In the genomic region with DNA sequence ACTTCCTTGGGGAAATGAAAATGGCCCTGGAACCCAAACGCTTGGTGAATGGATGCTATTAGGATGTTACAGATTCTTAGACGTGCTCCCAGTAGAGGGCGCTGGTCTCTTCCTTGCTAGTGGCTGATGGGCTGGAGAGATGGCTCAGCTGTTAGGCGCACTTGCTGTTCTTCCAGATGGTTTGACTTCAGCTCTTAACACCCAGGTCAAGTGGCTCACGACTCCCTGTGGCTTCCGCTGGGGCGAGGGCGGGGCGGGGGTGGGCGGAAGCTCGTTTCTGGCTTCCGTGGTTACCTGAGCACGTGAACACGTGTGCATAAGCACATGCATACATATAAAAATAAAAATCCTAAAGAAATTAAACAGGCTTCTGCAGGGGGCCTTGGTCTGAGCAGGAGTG, we compare ENCODE assay signal across 8 mouse cellular contexts. TPM values are rescaled to one million over a fixed set of nuclear protein-coding genes. Genes with fewer than 3 reads are reported as not detected.
A peak's percentile ranks its signal among the peaks of the same experiment; 100 is the strongest.
DNase-seq lines count a peak whose midpoint lies in the region; ATAC-seq and TF ChIP-seq lines count a peak whose summit lies in the region.

No protein-coding gene starts in this region.

- H3K27ac ChIP-seq in MEL (ENCODE audit: control insufficient read depth, low read depth, low read length), result no peak overlapping the region
- no peak overlapping the region for H3K27ac ChIP-seq in hindbrain, embryonic 10.5 days

- no peaks in the 10 kb centered on the region for H3K79me2 ChIP-seq in MEL (ENCODE audit: control insufficient read depth, insufficient read depth, low read length, poor library complexity)

- 31% methylated on average over 14 of the region's 14 CpGs for WGBS in hindbrain, embryonic 10.5 days

- peak; percentile 75 to 78 (median 77) for TF ChIP-seq CTCF in MEL (IDR thresholded peaks at IDR 0.05 in 2 of 3, conservative IDR thresholded peaks at IDR 0.05 in 1 of 3; ENCODE audit: control insufficient read depth in 1 of 3, insufficient read depth in 1 of 3, low read depth in 2 of 3, low read length in 3 of 3, poor library complexity in 1 of 3, severe bottlenecking in 1 of 3)

- H3K9me3 ChIP-seq in MEL (replicated peaks; ENCODE audit: insufficient read depth, low read length), result no peaks in the 10 kb centered on the region
- H3K9me3 ChIP-seq in hindbrain, embryonic 10.5 days, result no peaks in the 10 kb centered on the region

- H3K27me3 ChIP-seq in MEL (ENCODE audit: control insufficient read depth in 1 of 2, insufficient read depth in 2 of 2, low read length in 2 of 2), result no peaks in the 10 kb centered on the region
- H3K27me3 ChIP-seq in hindbrain, embryonic 10.5 days (ENCODE audit: insufficient read depth, poor library complexity, severe bottlenecking), result no peaks in the 10 kb centered on the region

- peak; percentile 28 for TF ChIP-seq RAD21 in MEL (IDR thresholded peaks at IDR 0.05; ENCODE audit: low read depth, low read length)

- H3K36me3 ChIP-seq in MEL (ENCODE audit: control insufficient read depth in 1 of 2, insufficient read depth in 2 of 2, low read length in 2 of 2), result no peaks in the 10 kb centered on the region
- H3K36me3 ChIP-seq in hindbrain, embryonic 10.5 days, result no peaks in the 10 kb centered on the region

- peak; percentile 80 for DNase-seq in MEL (ENCODE audit: low read depth, low spot score)
- peak; percentile 62 to 64 for DNase-seq in cerebellum, adult 18-20 months
- DNase-seq in frontal cortex, postnatal 10 days (ENCODE audit: low spot score in 2 of 2), result peak; percentile 45 to 61
- peak; percentile 60 for DNase-seq in hindbrain, embryonic 10.5 days (ENCODE audit: low spot score)
- DNase-seq in layer of hippocampus, postnatal 25 days (ENCODE audit: extremely low spot score in 1 of 2, low spot score in 1 of 2), result peak; percentile 43 to 82
- DNase-seq in lung, postnatal 36 days, result peak; percentile 93
- peak; percentile 85 for DNase-seq in right cerebral cortex, postnatal 14 days

- no peak for ATAC-seq in erythroid progenitor cell, adult 5-6 weeks (replicated peaks; ENCODE audit: low FRiP score, poor library complexity, severe bottlenecking)

- TF ChIP-seq EP300 in MEL (IDR thresholded peaks at IDR 0.05; ENCODE audit: low read depth in 1 of 2, low read length in 2 of 2), result no peak

- TF ChIP-seq POLR2A in MEL (IDR thresholded peaks at IDR 0.05; ENCODE audit: control insufficient read depth in 1 of 2, insufficient read depth in 1 of 2, low read depth in 1 of 2, low read length in 2 of 2, poor library complexity in 1 of 2), result no peak

- no peak overlapping the region for H3K4me3 ChIP-seq in MEL (ENCODE audit: control insufficient read depth in 1 of 2, insufficient read depth in 1 of 2, low read depth in 2 of 2, low read length in 2 of 2)
- no peak overlapping the region for H3K4me3 ChIP-seq in hindbrain, embryonic 10.5 days

- peak overlapping the region; percentile 14; the same call in 1 of the 2 replicates for H3K9ac ChIP-seq in MEL (ENCODE audit: control insufficient read depth, low read depth, low read length, poor library complexity, severe bottlenecking)

- no peaks in the 10 kb centered on the region; a peak in 1 of 4 replicates for H3K4me1 ChIP-seq in MEL (ENCODE audit: control insufficient read depth in 1 of 2, insufficient read depth in 2 of 2, low read length in 2 of 2)
- H3K4me1 ChIP-seq in hindbrain, embryonic 10.5 days (replicated peaks), result peaks cover 4% of the 10 kb centered on the region; the same call in 1 of the 2 replicates

TF ChIP-seq in MEL, 35 proteins besides CTCF, POLR2A, EP300 and RAD21 (continues in another document):
- TF ChIP-seq MEF2A (IDR thresholded peaks at IDR 0.05; ENCODE audit: extremely low read depth, insufficient replicate concordance, low read depth, low read length, poor library complexity, severe bottlenecking) (no peak), BHLHE40 (IDR thresholded peaks at IDR 0.05; ENCODE audit: borderline replicate concordance, low read depth, low read length) (no peak), RCOR1 (IDR thresholded peaks at IDR 0.05; ENCODE audit: low read depth, low read length) (no peak), ZKSCAN1 (IDR thresholded peaks at IDR 0.05; ENCODE audit: low read depth, low read length) (no peak), ZNF384 (IDR thresholded peaks at IDR 0.05; ENCODE audit: low read depth, low read length) (no peak), ETS1 (IDR thresholded peaks at IDR 0.05; ENCODE audit: low read depth, low read length) (peak; percentile 39; the same call in 1 of the 2 replicates), SMC3 (IDR thresholded peaks at IDR 0.05; ENCODE audit: low read depth, low read length) (peak; percentile 46), TBP (IDR thresholded peaks at IDR 0.05; ENCODE audit: low read depth, low read length) (no peak), USF1 (IDR thresholded peaks at IDR 0.05; ENCODE audit: low read depth, low read length) (peak; percentile 14; the same call in 1 of the 2 replicates), MYC (IDR thresholded peaks at IDR 0.05; ENCODE audit: low read depth, low read length) (peak; percentile 25; the same call in 1 of the 2 replicates), CHD2 (IDR thresholded peaks at IDR 0.05; ENCODE audit: low read length) (no peak), NELFE (IDR thresholded peaks at IDR 0.05; ENCODE audit: low read depth, low read length) (no peak), TAL1 (IDR thresholded peaks at IDR 0.05; ENCODE audit: low read length) (no peak), ELF1 (IDR thresholded peaks at IDR 0.05; ENCODE audit: low read depth, low read length) (no peak), TCF12 (IDR thresholded peaks at IDR 0.05; ENCODE audit: low read depth, low read length) (no peak), MAZ (IDR thresholded peaks at IDR 0.05; ENCODE audit: low read depth, low read length) (no peak), GATA1 (IDR thresholded peaks at IDR 0.05; ENCODE audit: low read depth, low read length) (no peak), CHD1 (IDR thresholded peaks at IDR 0.05; ENCODE audit: low read depth, low read length) (no peak), HCFC1 (IDR thresholded peaks at IDR 0.05; ENCODE audit: low read depth, low read length) (no peak), KAT2A (conservative IDR thresholded peaks at IDR 0.05; ENCODE audit: low read depth, low read length) (no peak), MAX (IDR thresholded peaks at IDR 0.05; ENCODE audit: low read length) (peak; percentile 71), ZC3H11A (IDR thresholded peaks at IDR 0.05; ENCODE audit: low read depth, low read length) (no peak), SIN3A (IDR thresholded peaks at IDR 0.05; ENCODE audit: low read length) (no peak), POLR2AphosphoS5 (IDR thresholded peaks at IDR 0.05; ENCODE audit: borderline replicate concordance, low read depth, low read length) (no peak), MXI1 (IDR thresholded peaks at IDR 0.05; ENCODE audit: low read depth, low read length) (peak; percentile 30; the same call in 1 of the 2 replicates), MYB (IDR thresholded peaks at IDR 0.05; ENCODE audit: low read depth, low read length) (no peak), GABPA (IDR thresholded peaks at IDR 0.05; ENCODE audit: low read depth, low read length) (no peak), JUND (IDR thresholded peaks at IDR 0.05; ENCODE audit: low read depth, low read length) (no peak), E2F4 (IDR thresholded peaks at IDR 0.05; ENCODE audit: borderline replicate concordance, low read depth, low read length) (no peak), ZMIZ1 (IDR thresholded peaks at IDR 0.05; ENCODE audit: low read depth, low read length) (no peak), MAFK (IDR thresholded peaks at IDR 0.05; ENCODE audit: borderline replicate concordance, low read depth, low read length) (no peak), NRF1 (IDR thresholded peaks at IDR 0.05; ENCODE audit: insufficient read depth, low read depth, low read length, poor library complexity, severe bottlenecking) (no peak)

RNA-seq across cellular contexts. Expression of a gene that starts 17.3 kb away (rescaled TPM):
- not detected in 2 replicates for total RNA-seq in MEL (2012; rRNA removed)
- polyA plus RNA-seq in MEL (2012; ENCODE audit: insufficient read depth in 1 of 2, insufficient read length in 2 of 2, low read depth in 1 of 2, low replicate concordance in 2 of 2, missing spikeins in 1 of 2), result not detected
- 0.51 and 0.89 TPM in 2 replicates for polyA plus RNA-seq in hindbrain, embryonic 10.5 days (2016; fragmentation: Nextera tagmentation; extraction: Ambion mirVana)
- 1 to 10 TPM; 2.4 to 2.5 TPM for total RNA-seq in layer of hippocampus, postnatal 25 days (2021)
- total RNA-seq in erythroid progenitor cell, adult 5-6 weeks (2015; ENCODE audit: low replicate concordance), result not detected in 2 replicates
- not detected in 2 replicates for total RNA-seq in erythroid progenitor cell, adult 5-6 weeks (2017; ENCODE audit: low replicate concordance)

RNA-seq across cellular contexts. Expression of a gene that starts 22.7 kb away (rescaled TPM):
- total RNA-seq in MEL (2012; rRNA removed), result 142 and 248 TPM in 2 replicates
- polyA plus RNA-seq in MEL (2012; ENCODE audit: insufficient read depth in 1 of 2, insufficient read length in 2 of 2, low read depth in 1 of 2, low replicate concordance in 2 of 2, missing spikeins in 1 of 2), result 100 to 1,000 TPM in 1 of 2 experiments, not detected in 1; 177 TPM
- 201 and 236 TPM in 2 replicates for polyA plus RNA-seq in hindbrain, embryonic 10.5 days (2016; fragmentation: Nextera tagmentation; extraction: Ambion mirVana)
- 10 to 100 TPM; 84.7 to 92.8 TPM for total RNA-seq in layer of hippocampus, postnatal 25 days (2021)
- 23.4 and 24.3 TPM in 2 replicates for total RNA-seq in erythroid progenitor cell, adult 5-6 weeks (2015; ENCODE audit: low replicate concordance)
- total RNA-seq in erythroid progenitor cell, adult 5-6 weeks (2017; ENCODE audit: low replicate concordance), result 11.7 and 19.4 TPM in 2 replicates

RNA-seq across cellular contexts. Expression of a gene that starts 35.3 kb away (rescaled TPM):
- total RNA-seq in MEL (2012; rRNA removed), result not detected in 2 replicates
- not detected for polyA plus RNA-seq in MEL (2012; ENCODE audit: insufficient read depth in 1 of 2, insufficient read length in 2 of 2, low read depth in 1 of 2, low replicate concordance in 2 of 2, missing spikeins in 1 of 2)
- polyA plus RNA-seq in hindbrain, embryonic 10.5 days (2016; fragmentation: Nextera tagmentation; extraction: Ambion mirVana), result not detected in 2 replicates
- total RNA-seq in layer of hippocampus, postnatal 25 days (2021), result not detected
- total RNA-seq in erythroid progenitor cell, adult 5-6 weeks (2015; ENCODE audit: low replicate concordance), result not detected in 2 replicates
- total RNA-seq in erythroid progenitor cell, adult 5-6 weeks (2017; ENCODE audit: low replicate concordance), result not detected in 2 replicates

RNA-seq across cellular contexts. Expression of a gene that starts 41.6 kb away (rescaled TPM):
- not detected in 2 replicates for total RNA-seq in MEL (2012; rRNA removed)
- not detected for polyA plus RNA-seq in MEL (2012; ENCODE audit: insufficient read depth in 1 of 2, insufficient read length in 2 of 2, low read depth in 1 of 2, low replicate concordance in 2 of 2, missing spikeins in 1 of 2)
- 2.6 and 2.7 TPM in 2 replicates for polyA plus RNA-seq in hindbrain, embryonic 10.5 days (2016; fragmentation: Nextera tagmentation; extraction: Ambion mirVana)
- total RNA-seq in layer of hippocampus, postnatal 25 days (2021), result 1 to 10 TPM; 8.9 to 9.7 TPM
- total RNA-seq in erythroid progenitor cell, adult 5-6 weeks (2015; ENCODE audit: low replicate concordance), result not detected in 2 replicates
- not detected in 2 replicates for total RNA-seq in erythroid progenitor cell, adult 5-6 weeks (2017; ENCODE audit: low replicate concordance)
